Mouse (Mus musculus) thymus, postnatal 10 days (tissue): Measurements from ENCODE around the gene Lpar6.

Source experiments
- DNase-seq, 2 experiments: peaks; one replicate each; pipeline ENCODE4 v3.0.0; 2021; ENCODE audit warnings: low spot score in 2 of 2

The Lpar6 gene

GRCm38 (mm10) chr14:73237848-73238321, at the start of gene Lpar6:
Lpar6 (plus strand) TSS chr14:73237895.
- DNase-seq: peak; percentile 37 to 59

DNA sequence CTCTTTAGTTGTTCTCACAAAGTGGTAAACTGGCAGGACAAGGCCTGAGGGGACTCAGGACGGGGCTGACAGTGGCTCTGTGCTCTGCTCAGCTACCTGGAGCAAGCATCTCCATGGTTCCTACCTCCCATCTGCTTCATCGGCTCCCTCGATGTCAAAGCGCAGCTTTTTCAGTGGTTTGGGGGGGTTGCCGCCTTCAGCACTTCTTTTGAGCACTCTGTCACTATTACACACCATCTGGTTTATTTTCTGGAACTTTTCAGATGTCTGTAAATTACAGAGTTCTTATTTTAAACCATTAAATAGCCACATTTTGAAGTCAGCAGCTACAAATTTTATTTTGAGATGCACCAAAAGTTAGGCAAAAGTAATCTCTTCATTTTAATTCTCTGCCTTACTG, 38.6 kb upstream of the Lpar6 start:
- no peak for DNase-seq

- no peak for DNase-seq
Measured at GRCm38 (mm10) chr14:73201447-73201846, 36.2 kb upstream of the Lpar6 start.

DNA sequence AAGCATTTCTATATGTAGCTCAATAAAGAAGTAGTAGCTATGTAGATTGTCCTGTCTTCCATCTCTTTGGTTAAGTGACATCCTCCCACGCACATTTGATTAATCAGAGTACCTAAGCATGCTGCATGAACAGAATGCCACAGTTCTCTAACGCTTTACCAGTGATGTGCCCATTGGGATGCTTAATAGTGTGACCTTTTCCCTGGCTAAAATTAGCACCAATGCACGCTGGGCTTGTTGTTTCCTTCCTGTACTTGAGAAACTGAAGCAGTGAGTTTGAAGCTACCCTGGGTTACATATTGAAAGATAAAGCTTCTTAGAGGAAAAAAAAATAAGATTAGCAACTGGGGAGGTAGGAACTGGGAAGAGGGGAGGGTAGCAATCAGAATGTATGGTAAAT, 33.7 kb upstream of the Lpar6 start:
- no peak for DNase-seq

- DNase-seq: no peak
Measured at GRCm38 (mm10) chr14:73209262-73209661, 28.4 kb upstream of the Lpar6 start.

GRCm38 (mm10) chr14:73210196-73210595, 27.5 kb upstream of the Lpar6 start:
- no peak for DNase-seq

DNA sequence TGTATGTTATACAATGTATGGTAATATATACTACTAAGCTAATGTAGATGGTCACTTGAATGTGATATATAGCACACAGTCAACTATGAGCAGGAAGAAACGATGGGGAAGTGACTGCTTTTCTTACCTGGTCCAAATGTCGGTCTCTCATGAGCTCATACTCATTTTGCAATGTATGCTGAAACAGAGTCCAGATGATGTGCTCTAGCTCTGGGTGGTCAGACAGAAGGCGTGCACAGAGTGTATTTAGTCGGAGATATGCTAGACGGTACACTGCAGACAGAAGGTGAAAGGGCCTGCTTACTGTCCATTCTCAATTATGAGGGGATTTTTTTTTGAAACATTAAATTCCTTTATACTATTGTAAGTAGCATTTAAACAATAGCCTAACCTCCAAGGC, 26.2 kb upstream of the Lpar6 start:
- no peak for DNase-seq

DNA sequence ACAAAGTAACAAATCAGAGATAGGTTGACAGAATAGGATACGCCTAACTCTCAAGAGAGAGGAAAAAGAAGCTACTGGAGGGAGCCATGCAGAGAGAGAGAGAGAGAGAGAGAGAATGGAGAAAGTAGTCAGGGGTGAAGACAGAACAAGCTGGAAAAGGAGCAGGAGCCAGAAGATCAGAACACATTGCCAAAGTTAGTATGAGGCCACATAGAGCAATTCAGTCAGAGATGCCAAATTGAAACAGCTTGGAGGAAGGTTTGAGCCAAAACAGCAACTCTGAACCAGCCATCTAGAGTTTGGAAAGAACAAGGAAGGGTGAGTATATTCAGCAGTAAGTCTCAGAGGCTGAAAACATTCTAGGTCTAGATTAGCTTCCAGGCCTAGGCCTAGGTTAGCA, 20.6 kb upstream of the Lpar6 start:
- no peak for DNase-seq

DNA sequence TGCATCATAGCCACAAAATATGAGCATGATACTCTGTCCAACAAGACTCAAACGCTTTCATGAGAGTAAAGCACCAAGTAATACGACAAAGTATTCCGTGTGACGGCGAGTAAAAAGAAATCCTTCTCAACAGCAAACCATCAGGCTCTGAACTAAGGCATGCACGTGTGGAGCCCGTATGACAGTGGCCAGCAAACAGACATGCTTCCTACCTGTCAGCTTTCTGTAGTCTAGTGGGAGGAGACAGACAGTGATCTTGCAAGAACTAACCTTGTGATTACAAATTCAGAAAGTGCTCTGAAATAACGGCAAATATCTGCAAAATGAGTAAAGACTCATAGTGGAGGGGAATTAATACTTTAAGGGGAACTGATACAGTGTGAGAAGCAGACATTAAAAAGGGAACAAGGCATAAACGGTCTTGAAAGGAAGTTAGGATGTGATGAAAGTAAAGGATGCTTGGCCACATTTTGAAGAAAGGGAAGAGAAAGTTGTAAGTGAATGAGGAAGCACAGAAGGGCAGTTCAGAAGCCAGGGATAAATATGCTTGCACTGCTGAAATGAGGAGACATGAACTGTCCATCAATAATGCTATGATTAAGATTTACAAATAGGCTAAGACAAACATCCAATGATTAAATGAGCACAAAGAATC, 15.3 kb upstream of the Lpar6 start:
- DNase-seq: no peak

DNA sequence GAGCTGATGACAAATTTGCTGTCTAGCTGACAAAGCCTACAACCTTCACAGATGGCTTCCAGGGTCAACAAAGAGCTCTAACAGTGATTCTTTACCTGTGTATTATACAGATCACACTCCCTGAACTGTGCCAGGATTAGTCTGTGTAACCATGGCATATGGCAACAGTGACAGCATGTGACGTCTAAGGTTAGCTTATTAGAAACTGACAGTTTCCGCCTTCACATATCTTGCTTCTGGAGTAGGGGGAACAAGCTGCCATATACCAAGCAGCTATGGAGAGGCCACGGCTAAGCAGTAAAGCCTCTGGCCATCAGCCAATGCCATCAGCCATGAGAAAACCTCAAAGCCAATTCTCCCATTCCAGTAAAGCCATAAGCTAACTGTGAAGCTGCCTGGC, 11.3 kb upstream of the Lpar6 start:
- DNase-seq: no peak

DNA sequence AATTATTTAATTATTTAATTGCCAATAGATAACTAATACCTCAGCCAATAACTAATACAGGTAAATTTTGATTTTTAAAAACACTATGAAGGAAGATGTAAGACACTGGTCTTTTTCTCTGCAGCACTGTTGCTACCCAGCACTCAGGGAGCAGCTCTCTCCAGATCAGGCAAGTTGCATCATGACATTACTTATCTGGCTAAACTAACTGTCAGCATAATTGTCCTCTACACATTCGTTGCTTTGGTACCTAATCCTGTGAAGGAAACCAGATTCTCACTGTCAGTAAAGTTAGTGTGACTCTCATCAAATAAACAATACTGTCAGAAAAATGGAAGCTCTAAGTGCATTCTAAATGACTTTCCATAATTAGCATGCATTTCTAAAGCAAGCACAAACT, 10.8 kb upstream of the Lpar6 start:
- no peak for DNase-seq

- DNase-seq: no peak
Measured at GRCm38 (mm10) chr14:73231286-73231982, 6.3 kb upstream of the Lpar6 start.

DNA sequence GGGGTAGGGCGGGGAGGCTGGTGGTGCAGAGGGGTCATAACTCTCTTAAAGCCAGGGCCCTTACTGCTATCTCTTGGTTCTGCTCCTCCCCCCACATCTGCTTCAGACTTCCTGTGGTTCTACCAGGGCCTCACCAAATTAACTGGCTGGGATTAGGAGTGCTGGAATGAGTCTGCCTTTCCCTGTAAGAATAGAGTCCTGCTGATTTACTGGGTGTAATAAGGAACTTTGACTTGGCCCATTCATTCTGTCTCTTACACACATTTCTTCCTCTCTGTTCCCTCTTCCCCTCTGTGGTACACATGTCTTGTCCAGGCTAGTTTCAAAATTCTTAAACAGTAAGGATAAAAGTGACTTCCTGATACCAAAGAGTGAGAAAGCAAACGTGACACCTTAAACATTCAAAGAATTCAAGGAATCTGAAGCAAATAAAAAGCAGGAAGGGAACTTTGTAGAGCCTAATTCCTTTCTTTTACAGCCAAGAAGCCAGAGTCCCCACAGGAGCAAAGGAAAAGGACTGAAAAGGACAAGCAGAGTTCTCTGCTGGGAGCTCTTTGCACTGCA, 3.1 kb upstream of the Lpar6 start:
- no peak for DNase-seq

- peak; percentile 37 to 51 for DNase-seq
Measured at GRCm38 (mm10) chr14:73238498-73239250, 979 bp downstream of the Lpar6 start.

DNA sequence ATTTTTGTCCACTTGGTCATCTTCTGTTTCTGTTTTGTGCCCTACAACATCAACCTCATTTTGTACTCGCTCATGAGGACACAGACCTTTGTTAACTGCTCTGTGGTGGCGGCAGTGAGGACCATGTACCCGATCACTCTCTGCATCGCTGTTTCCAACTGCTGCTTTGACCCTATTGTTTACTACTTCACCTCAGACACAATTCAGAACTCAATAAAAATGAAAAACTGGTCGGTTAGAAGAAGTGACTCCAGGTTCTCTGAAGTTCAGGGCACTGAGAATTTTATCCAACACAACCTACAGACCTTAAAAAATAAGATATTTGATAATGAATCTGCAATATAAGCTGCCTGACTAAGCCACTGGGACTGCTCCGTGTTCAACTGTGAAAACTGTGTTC, 1.6 kb downstream of the Lpar6 start:
- DNase-seq: peak in 1 of 2 experiments; percentile 38

DNA sequence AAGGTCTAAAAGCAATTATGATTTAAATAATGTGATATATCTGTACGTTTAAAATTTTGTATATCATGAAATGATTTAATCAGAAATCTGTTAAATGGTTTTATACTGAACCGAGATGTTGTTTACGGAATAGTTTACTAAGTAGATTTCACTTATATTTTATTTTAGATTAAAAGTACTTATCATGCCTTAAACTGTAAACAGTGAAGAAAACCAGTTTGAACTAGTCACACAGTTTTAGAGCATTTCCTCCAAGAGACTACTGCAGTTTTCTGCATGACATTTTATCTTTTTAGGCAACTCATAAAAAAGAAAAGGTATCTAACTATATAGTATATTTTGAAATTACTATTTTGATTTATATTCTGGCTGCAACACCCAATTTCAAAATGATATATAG, 2.2 kb downstream of the Lpar6 start:
- no peak for DNase-seq

- DNase-seq: no peak
Measured at GRCm38 (mm10) chr14:73244061-73244597, 6.4 kb downstream of the Lpar6 start.

DNA sequence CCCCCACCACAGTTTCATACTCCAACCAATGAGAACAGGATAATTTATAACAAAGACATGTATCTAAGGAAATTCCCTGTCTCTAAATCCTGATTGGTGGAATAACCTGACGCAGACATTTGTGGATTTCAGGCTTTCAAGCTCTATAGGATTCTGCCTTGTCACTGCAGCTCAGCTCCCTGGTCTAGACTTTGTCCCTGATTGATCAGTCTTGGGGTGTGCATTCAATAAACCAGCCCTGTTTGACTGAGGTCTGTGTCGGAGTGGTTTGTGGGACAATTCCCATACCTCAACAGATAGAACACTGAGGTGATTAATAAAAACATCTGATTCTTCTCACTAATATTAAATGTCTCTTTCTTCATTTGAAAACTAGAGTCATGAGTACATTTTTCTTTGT, 12.4 kb downstream of the Lpar6 start:
- DNase-seq: no peak

GRCm38 (mm10) chr14:73252276-73252675, 14.6 kb downstream of the Lpar6 start:
- no peak for DNase-seq

- peak in 1 of 2 experiments; percentile 7 for DNase-seq
Measured at GRCm38 (mm10) chr14:73253453-73254251, 16.0 kb downstream of the Lpar6 start.

GRCm38 (mm10) chr14:73254412-73254811, 16.7 kb downstream of the Lpar6 start:
- no peak for DNase-seq
